Mouse (Mus musculus): ENCODE data around the gene March1.

DNA sequence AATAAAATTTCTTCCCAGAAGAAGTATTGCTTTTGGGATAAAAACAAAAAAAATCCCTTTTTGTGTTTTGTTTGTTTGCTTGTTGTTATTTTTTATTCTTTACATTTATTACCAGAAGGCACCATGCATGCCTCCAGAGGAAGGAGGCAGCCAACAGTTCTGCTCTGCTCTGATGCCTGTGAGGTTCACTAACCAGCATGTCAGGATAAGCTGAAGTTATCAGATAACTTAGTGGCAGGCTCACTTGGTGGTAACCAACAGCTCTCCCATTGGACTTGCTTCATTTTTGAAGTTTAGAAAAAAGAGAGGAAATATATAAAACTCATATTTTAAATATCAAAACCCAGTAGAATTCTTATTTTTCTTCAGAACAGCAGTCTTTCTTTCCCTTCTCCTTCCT lies 339.8 kb downstream of the March1 start:
- TF ChIP-seq POLR2A (IDR thresholded peaks at IDR 0.05; ENCODE audit: borderline replicate concordance, insufficient read depth, low read length) (no peak), CTCF (IDR thresholded peaks at IDR 0.05; ENCODE audit: borderline replicate concordance, insufficient read depth, low read depth, low read length) (no peak)

All from cerebellum, adult 2 months (tissue).